Mouse (Mus musculus): ENCODE measurements at regions not wholly inside any gene's neighbourhood (a gene's known extent, or its start where the extent isn't known, plus 50 kb on each side); places are given as distances from the start of the nearest gene placed in this dataset.

DNA sequence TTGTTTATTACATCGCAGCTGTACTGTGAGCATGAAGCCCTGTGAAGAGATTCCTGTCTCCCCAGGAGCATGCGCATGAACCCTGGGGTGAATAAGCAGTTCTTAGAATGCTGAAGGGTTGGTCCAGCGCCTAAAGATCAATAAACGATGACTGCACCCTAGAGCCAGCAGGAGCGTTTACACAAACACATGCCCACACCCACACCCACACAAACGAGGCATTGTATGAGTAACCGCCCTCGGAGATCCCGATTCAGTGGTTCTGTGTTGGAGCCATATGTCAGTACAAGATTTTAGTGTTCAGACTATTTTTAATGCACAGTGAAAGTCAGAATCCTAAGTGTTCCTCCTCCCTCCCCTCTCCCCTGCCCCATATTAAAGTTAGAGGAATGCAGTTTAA, 57.3 kb downstream of the Edn1 start:
- TF ChIP-seq CTCF (IDR thresholded peaks at IDR 0.05; ENCODE audit: borderline replicate concordance, control insufficient read depth, extremely low read depth, insufficient read depth, low read length, poor library complexity) (no peak), POLR2A (IDR thresholded peaks at IDR 0.05; ENCODE audit: control insufficient read depth, extremely low read depth, insufficient read depth, low read length, poor library complexity) (no peak)
- no peaks in the 10 kb centered on the region for H3K27me3 ChIP-seq (ENCODE audit: control insufficient read depth, insufficient read depth, low read length)
- no peak overlapping the region for H3K4me3 ChIP-seq (ENCODE audit: control insufficient read depth, insufficient read depth, low read length)
- H3K4me1 ChIP-seq (replicated peaks; ENCODE audit: control insufficient read depth, insufficient read depth, low read length) = no peaks in the 10 kb centered on the region
- no peak for DNase-seq
- H3K36me3 ChIP-seq (ENCODE audit: control insufficient read depth, insufficient read depth, low read length) = no peaks in the 10 kb centered on the region
- 90% methylated on average over 9 of the region's 9 CpGs for WGBS
- no peak overlapping the region for H3K27ac ChIP-seq (ENCODE audit: control insufficient read depth, insufficient read depth, low read length)

DNA sequence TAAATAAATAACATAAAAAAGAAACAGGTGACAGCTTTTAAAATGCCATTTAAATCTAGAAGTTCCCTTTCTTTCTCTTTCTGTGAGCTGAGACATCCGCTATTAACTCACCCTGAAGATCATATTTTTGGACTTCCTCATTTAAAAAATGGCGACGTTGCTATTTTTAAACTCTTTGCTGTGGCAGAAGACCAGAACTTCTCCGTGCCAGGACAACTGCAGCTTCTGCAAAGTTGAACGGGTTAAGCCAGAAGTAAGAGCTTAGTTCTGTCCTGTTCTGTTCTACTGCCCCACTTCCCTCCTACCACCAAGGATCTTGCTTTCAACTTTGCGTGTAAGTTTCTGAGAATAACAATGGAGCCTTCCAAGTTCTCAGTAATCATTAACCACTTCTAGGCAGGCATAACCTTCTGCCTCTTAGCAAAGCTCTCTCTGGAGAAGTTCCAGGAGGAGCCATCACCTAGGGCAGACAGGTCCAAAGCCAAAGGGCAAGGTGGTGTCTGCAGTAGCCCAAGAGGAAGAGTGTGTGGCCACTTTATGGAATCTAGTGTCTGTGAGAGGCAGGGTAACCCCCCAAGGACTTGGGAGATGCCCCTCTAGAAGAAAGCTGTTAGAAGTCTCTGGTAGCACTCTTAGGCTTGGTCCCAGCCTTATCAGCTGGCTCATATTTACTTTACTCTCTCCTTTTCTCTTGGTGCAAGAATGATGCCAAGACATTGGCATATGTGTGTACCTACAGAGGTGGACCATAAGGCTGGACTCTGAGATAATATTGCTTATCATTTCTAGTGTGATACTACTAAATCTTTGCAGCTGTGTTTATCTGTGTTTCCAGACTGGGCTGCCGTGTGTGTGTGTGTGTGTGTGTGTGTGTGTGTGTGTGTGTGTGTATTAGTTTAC, 66.6 kb downstream of the Edn1 start:
- no peak for DNase-seq
- H3K27ac ChIP-seq (ENCODE audit: control insufficient read depth, insufficient read depth, low read length) = no peak overlapping the region

DNA sequence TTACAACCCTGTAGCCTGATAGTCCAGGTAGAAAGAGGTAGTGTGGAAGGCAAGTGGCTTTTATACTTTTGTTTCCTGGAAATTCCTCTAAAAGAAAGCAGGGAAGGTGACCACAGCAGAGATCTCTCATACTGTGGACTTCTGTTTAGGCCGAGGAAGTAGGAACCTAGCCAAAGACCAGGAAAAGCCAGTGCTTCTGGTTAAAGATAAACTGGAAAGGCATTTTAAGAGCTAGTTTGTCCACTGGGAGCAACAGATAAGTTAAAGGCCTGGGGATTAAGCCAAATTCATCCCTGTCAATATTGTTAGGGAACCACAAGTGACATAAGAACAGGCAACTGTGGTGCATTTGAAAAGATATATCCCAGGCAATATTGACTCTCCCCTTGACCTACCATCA, 68.5 kb downstream of the Edn1 start:
- no peak for DNase-seq
- no peaks in the 10 kb centered on the region for H3K4me1 ChIP-seq (replicated peaks; ENCODE audit: control insufficient read depth, insufficient read depth, low read length)
- no peak for TF ChIP-seq POLR2A (IDR thresholded peaks at IDR 0.05; ENCODE audit: control insufficient read depth, extremely low read depth, insufficient read depth, low read length, poor library complexity)
- no peak for TF ChIP-seq CTCF (IDR thresholded peaks at IDR 0.05; ENCODE audit: borderline replicate concordance, control insufficient read depth, extremely low read depth, insufficient read depth, low read length, poor library complexity)
- no peaks in the 10 kb centered on the region for H3K27me3 ChIP-seq (ENCODE audit: control insufficient read depth, insufficient read depth, low read length)
- no peak overlapping the region for H3K27ac ChIP-seq (ENCODE audit: control insufficient read depth, insufficient read depth, low read length)
- no peaks in the 10 kb centered on the region for H3K36me3 ChIP-seq (ENCODE audit: control insufficient read depth, insufficient read depth, low read length)
- no peak overlapping the region for H3K4me3 ChIP-seq (ENCODE audit: control insufficient read depth, insufficient read depth, low read length)
- 89% methylated on average over 1 of the region's 1 CpGs for WGBS

More for the DNA sequence above, 66.6 kb downstream of the Edn1 start:
- 18% methylated on average over 7 of the region's 7 CpGs for WGBS
- TF ChIP-seq POLR2A (IDR thresholded peaks at IDR 0.05; ENCODE audit: control insufficient read depth, extremely low read depth, insufficient read depth, low read length, poor library complexity) = no peak
- no peak for TF ChIP-seq CTCF (IDR thresholded peaks at IDR 0.05; ENCODE audit: borderline replicate concordance, control insufficient read depth, extremely low read depth, insufficient read depth, low read length, poor library complexity)
- no peaks in the 10 kb centered on the region for H3K4me1 ChIP-seq (replicated peaks; ENCODE audit: control insufficient read depth, insufficient read depth, low read length)
- H3K36me3 ChIP-seq (ENCODE audit: control insufficient read depth, insufficient read depth, low read length) = no peaks in the 10 kb centered on the region
- no peak overlapping the region for H3K4me3 ChIP-seq (ENCODE audit: control insufficient read depth, insufficient read depth, low read length)
- no peaks in the 10 kb centered on the region for H3K27me3 ChIP-seq (ENCODE audit: control insufficient read depth, insufficient read depth, low read length)

DNA sequence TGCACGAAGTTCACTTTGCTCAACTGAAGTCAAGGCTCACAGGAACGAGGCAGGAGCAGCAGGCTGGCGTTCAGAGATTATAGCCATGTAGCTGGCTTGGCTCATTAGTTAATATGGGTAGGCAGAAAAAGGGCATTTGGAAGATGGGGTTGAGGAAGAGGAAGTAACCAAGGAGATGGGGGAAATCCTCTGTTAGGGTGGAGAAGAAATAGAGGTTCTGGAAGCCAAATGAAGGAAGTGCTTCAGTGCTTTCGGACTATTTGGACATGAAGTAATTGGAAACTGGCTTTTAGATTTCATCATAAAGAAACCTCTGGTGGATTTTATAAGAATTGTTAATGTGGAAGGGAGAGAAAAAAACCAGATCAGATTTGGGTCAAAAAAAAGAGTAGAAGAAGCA, 70.9 kb downstream of the Edn1 start:
- TF ChIP-seq POLR2A (IDR thresholded peaks at IDR 0.05; ENCODE audit: control insufficient read depth, extremely low read depth, insufficient read depth, low read length, poor library complexity) (no peak), CTCF (IDR thresholded peaks at IDR 0.05; ENCODE audit: borderline replicate concordance, control insufficient read depth, extremely low read depth, insufficient read depth, low read length, poor library complexity) (no peak)
- 87% methylated on average over 4 of the region's 4 CpGs for WGBS
- H3K27me3 ChIP-seq (ENCODE audit: control insufficient read depth, insufficient read depth, low read length) = no peaks in the 10 kb centered on the region
- no peak overlapping the region for H3K4me3 ChIP-seq (ENCODE audit: control insufficient read depth, insufficient read depth, low read length)
- no peaks in the 10 kb centered on the region for H3K36me3 ChIP-seq (ENCODE audit: control insufficient read depth, insufficient read depth, low read length)
- no peak overlapping the region for H3K27ac ChIP-seq (ENCODE audit: control insufficient read depth, insufficient read depth, low read length)
- DNase-seq = no peak
- no peaks in the 10 kb centered on the region for H3K4me1 ChIP-seq (replicated peaks; ENCODE audit: control insufficient read depth, insufficient read depth, low read length)

DNA sequence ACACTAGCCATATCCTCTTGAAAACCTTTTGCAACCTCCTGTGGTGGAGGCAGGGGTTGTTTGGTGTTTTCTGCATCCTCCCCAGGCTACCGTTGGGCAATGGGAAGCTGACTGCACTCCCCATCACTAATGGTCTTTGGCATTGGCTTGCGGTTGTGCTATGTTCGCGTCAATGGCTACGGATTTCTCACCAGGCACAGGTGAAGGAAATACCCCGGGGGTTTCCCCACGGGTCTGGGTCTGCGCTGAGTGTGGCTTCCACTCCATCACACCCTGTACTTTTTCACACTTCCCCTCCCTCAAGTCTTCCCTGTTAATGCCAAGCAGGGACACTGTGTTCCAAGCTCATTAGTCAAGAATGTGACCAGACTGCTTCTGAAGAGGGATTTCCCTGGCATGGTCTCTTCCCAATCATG, 72.9 kb downstream of the Edn1 start:
- no peaks in the 10 kb centered on the region for H3K27me3 ChIP-seq (ENCODE audit: control insufficient read depth, insufficient read depth, low read length)
- H3K4me1 ChIP-seq (replicated peaks; ENCODE audit: control insufficient read depth, insufficient read depth, low read length) = no peaks in the 10 kb centered on the region
- H3K36me3 ChIP-seq (ENCODE audit: control insufficient read depth, insufficient read depth, low read length) = no peaks in the 10 kb centered on the region
- TF ChIP-seq CTCF (IDR thresholded peaks at IDR 0.05; ENCODE audit: borderline replicate concordance, control insufficient read depth, extremely low read depth, insufficient read depth, low read length, poor library complexity) (no peak), POLR2A (IDR thresholded peaks at IDR 0.05; ENCODE audit: control insufficient read depth, extremely low read depth, insufficient read depth, low read length, poor library complexity) (no peak)
- WGBS = 86% methylated on average over 8 of the region's 8 CpGs
- no peak for DNase-seq
- H3K4me3 ChIP-seq (ENCODE audit: control insufficient read depth, insufficient read depth, low read length) = no peak overlapping the region
- H3K27ac ChIP-seq (ENCODE audit: control insufficient read depth, insufficient read depth, low read length) = no peak overlapping the region

DNA sequence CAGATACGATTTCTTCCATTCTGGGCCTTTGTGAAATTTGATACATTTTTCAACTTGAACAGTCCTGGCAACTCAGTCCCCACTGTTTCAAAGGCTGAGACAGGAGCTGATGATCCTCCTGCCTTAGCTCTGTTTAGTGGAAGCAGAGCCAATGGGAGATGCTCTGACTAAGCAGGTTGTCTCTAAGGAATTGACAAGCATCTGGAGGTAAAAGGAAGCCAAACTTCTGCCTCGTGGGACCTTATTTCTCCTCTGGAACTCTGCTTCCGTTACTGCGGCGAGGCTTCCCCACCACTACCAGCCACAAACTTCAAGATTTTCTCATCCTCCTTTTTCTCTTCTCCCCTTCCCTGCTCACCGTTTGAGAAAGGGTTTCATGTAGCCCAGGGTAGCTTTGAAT, 78.4 kb downstream of the Edn1 start:
- WGBS = 72% methylated on average over 6 of the region's 6 CpGs
- Histone ChIP-seq H3K4me3 (ENCODE audit: control insufficient read depth, insufficient read depth, low read length) (no peak overlapping the region), H3K27ac (ENCODE audit: control insufficient read depth, insufficient read depth, low read length) (no peak overlapping the region), H3K4me1 (replicated peaks; ENCODE audit: control insufficient read depth, insufficient read depth, low read length) (no peaks in the 10 kb centered on the region), H3K36me3 (ENCODE audit: control insufficient read depth, insufficient read depth, low read length) (no peaks in the 10 kb centered on the region), H3K27me3 (ENCODE audit: control insufficient read depth, insufficient read depth, low read length) (no peaks in the 10 kb centered on the region)
- DNase-seq = no peak
- no peak for TF ChIP-seq POLR2A (IDR thresholded peaks at IDR 0.05; ENCODE audit: control insufficient read depth, extremely low read depth, insufficient read depth, low read length, poor library complexity)
- no peak for TF ChIP-seq CTCF (IDR thresholded peaks at IDR 0.05; ENCODE audit: borderline replicate concordance, control insufficient read depth, extremely low read depth, insufficient read depth, low read length, poor library complexity)
